Mouse (Mus musculus) heart, adult 2 months (tissue): ENCODE measurements around the gene Ctsj. TPM values are rescaled to one million over a fixed set of nuclear protein-coding genes. Genes with fewer than 3 reads are reported as not detected.
"Not testable (repeated sequence)": the region's sequence is repeated elsewhere in the genome, so short reads cannot be mapped to it uniquely, and the experiment has no call there.

Experiments
- DNase-seq, 2 experiments: peaks; one replicate each; pipeline ENCODE4 v3.0.0; 2021
- H3K27ac ChIP-seq: fragments of 200-600 bp; 2 replicates; pipeline ENCODE4 v1.8.1; 2022
- H3K27me3 ChIP-seq: fragments of 200-500 bp; 2 replicates; pipeline ENCODE4 v1.6.1; 2012; ENCODE audit warnings: mild to moderate bottlenecking, low read length, inconsistent platforms, mixed read lengths; ENCODE audit not compliant: control insufficient read depth, insufficient read depth
- H3K36me3 ChIP-seq: fragments of 200-500 bp; 2 replicates; pipeline ENCODE4 v1.6.1; 2012; ENCODE audit warnings: low read length, inconsistent platforms; ENCODE audit not compliant: control insufficient read depth, insufficient read depth
- H3K4me1 ChIP-seq: fragments of 200-500 bp; 2 replicates; pipeline ENCODE4 v1.6.1; 2011; ENCODE audit warnings: low read length; ENCODE audit not compliant: control insufficient read depth, insufficient read depth
- H3K4me3 ChIP-seq: fragments of 200-600 bp; 2 replicates; pipeline ENCODE4 v1.8.1; 2022
- H3K79me2 ChIP-seq: fragments of 200-500 bp; replicated peaks from 2 replicates; pipeline ENCODE4 v1.6.1; 2012; ENCODE audit warnings: mild to moderate bottlenecking, inconsistent platforms, low read length, moderate library complexity, mixed read lengths; ENCODE audit not compliant: control insufficient read depth, insufficient read depth
- H3K9ac ChIP-seq: fragments of 200-500 bp; 2 replicates; pipeline ENCODE4 v1.6.1; 2012; ENCODE audit warnings: low read depth, mild to moderate bottlenecking, control low read depth, inconsistent platforms, low read length, mixed read lengths
- CTCF ChIP-seq: fragments of 200-600 bp; IDR thresholded peaks from 2 replicates; pipeline ENCODE4 v1.8.1; 2022; ENCODE audit warnings: antibody characterized with exemption, mild to moderate bottlenecking, moderate library complexity
- EP300 ChIP-seq: fragments of 200-500 bp; IDR thresholded peaks from 2 replicates; pipeline ENCODE4 v1.6.1; 2011; ENCODE audit warnings: low read depth, low read length, control low read depth; ENCODE audit not compliant: insufficient read depth
- POLR2A ChIP-seq: fragments of 200-500 bp; IDR thresholded peaks from 2 replicates; pipeline ENCODE4 v1.6.1; 2011; ENCODE audit warnings: mild to moderate bottlenecking, low read depth, low read length, control low read depth; ENCODE audit not compliant: insufficient read depth
- WGBS: fragments of 180-500 bp; shearing (Covaris S2); methylation state at CpG from one replicate; pipeline ENCODE4 v1.1.7; 2018; 5-methylcytosine and 5-hydroxymethylcytosine counted together
- intact Hi-C: fragments of 180-260 bp; cut with DNase I; formaldehyde crosslinking; loops from one replicate; pipeline ENCODE4 v1.15.1; 2025
- long read RNA-seq: library from polyadenylated mRNA; stranded (forward); transcript quantifications from one replicate; pipeline ENCODE4 v2.0.0, GENCODE M21; 2021
- polyA plus RNA-seq: library from polyadenylated mRNA; depleted of rRNA; stranded (reverse); fragments of >200 nt; gene quantifications from 2 replicates; pipeline ENCODE4 v1.2.3, GENCODE M21; 2012; rRNA removed
- total RNA-seq, 2 experiments: library from RNA; stranded (reverse); gene quantifications; 2 replicates each; pipeline ENCODE4 v1.2.3; 2021

The Ctsj gene
- total RNA-seq (not detected), polyA plus RNA-seq (not detected in 2 replicates)
- long read RNA-seq, result 0 reads

DNA sequence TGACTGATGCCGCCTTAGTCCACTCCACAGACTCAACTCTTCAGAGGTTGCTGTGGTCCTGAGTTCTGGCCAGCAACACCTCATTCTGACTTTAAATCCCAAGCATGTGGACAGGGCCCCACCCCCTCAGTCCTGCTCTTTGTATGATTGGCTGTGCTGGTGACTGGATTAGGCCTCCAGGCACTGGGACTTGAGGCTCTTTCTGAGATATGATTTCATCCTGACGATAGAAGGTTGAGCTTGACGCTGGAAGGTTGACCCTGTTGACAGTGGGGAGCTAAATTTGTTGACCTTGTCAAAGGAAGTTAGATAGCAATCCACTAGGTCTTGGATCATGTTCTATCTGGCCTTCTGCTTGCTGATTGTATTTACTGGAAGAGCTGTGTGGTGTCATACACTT lies at the start of gene Ctsj:
Ctsj (minus strand) TSS at position 101 of the 400 bp plus-strand sequence.
- Histone ChIP-seq H3K27ac (no peak within 1 kb of the TSS), H3K9ac (no peak within 1 kb of the TSS), H3K79me2 (no peaks in the 10 kb centered on the region), H3K27me3 (no peaks in the 10 kb centered on the region), H3K4me1 (no peaks in the 10 kb centered on the region), H3K4me3 (no peak within 1 kb of the TSS), H3K36me3 (no peaks in the 10 kb centered on the region)
- DNase-seq, result no peak
- TF ChIP-seq POLR2A (no peak), EP300 (no peak), CTCF (no peak)
- intact Hi-C loops, result no loop called here
- WGBS, result 45% methylated on average over 3 of the region's 3 CpGs

DNA sequence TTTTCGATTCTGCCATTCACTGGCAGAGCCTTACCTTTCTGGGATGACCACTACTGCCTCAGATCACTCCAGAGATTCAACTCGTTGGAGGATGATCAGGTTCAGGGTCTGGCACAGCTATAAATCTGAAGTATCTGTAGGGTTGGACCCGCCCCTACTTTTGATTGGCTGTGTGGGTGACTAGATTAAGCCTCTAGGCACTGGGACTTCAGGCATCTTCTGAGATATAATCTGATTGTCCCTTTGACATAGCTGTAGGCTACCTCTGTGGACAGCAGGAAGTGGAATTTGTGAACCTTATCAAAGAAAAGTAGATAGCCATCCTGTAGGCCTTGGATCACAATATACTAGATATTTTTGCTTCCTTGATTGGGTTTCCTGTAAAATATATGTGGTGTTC lies 34.8 kb upstream of the Ctsj start, which contains the start of gene Ctsq:
Ctsq (minus strand) TSS at position 101 of the 400 bp plus-strand sequence.
- intact Hi-C loops, result no loop called here
- Histone ChIP-seq H3K4me3 (no peak within 1 kb of the TSS), H3K79me2 (no peaks in the 10 kb centered on the region), H3K27me3 (no peaks in the 10 kb centered on the region), H3K27ac (no peak within 1 kb of the TSS), H3K4me1 (no peaks in the 10 kb centered on the region), H3K36me3 (no peaks in the 10 kb centered on the region), H3K9ac (no peak within 1 kb of the TSS)
- WGBS, result 38% methylated on average over 3 of the region's 3 CpGs
- no peak for DNase-seq
- TF ChIP-seq EP300 (no peak), POLR2A (no peak), CTCF (no peak)

DNA sequence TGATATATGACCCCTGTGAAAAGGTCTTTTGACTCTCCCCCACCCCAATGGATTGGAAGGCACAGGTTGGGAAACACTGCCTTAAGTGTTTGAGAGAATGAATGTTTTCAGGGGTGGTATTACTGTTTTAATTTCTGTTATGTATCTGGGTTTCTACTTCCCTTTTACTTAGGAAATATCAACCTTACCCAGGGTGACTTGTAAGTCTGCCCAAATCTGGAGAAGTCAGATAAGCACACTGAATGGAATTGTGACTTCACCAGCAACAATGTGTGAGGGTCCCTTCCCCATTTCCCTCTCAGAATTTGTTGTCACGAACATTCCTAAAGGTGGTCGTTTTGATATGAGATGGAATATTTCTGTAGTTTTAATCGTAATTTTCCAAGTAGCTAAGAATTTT lies 17.0 kb upstream of the Ctsj start:
- no peak for DNase-seq
- no peak overlapping the region for H3K4me3 ChIP-seq
- intact Hi-C loops, result no loop called here
- H3K27ac ChIP-seq, result no peak overlapping the region
- no peak for TF ChIP-seq CTCF
- no peak for TF ChIP-seq POLR2A
- no peak for TF ChIP-seq EP300
- H3K27me3 ChIP-seq, result no peaks in the 10 kb centered on the region
- no peaks in the 10 kb centered on the region for H3K4me1 ChIP-seq
- WGBS, result 62% methylated on average over 3 of the region's 3 CpGs
- H3K36me3 ChIP-seq, result no peaks in the 10 kb centered on the region
- no peaks in the 10 kb centered on the region for H3K79me2 ChIP-seq
- no peak overlapping the region for H3K9ac ChIP-seq

DNA sequence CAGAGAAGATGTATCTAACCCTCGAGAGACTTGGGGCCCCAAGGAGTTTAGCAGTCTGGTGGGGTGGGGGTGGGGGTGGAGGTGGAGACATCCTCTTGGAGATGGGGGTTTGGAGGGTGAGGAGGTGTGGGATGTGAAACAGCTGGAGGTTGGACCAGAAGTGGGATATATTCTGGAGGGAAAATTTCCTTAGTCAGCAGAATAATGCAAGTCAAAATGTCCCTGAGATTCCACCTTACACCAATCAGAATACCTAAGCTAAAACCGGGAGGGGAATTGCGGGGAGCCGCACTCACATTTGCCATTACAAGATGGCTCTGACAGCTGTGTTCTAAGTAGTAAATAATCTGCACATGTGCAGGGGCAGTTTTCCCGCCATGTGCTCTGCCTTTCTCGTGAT lies 16.1 kb upstream of the Ctsj start:
- Histone ChIP-seq H3K27me3 (no peaks in the 10 kb centered on the region), H3K27ac (no peak overlapping the region), H3K9ac (no peak overlapping the region), H3K79me2 (no peaks in the 10 kb centered on the region), H3K36me3 (no peaks in the 10 kb centered on the region), H3K4me3 (no peak overlapping the region), H3K4me1 (no peaks in the 10 kb centered on the region)
- intact Hi-C loops, result no loop called here
- DNase-seq, result no peak
- no peak for TF ChIP-seq POLR2A
- no peak for TF ChIP-seq EP300
- TF ChIP-seq CTCF, result no peak
- 76% methylated on average over 6 of the region's 6 CpGs for WGBS

DNA sequence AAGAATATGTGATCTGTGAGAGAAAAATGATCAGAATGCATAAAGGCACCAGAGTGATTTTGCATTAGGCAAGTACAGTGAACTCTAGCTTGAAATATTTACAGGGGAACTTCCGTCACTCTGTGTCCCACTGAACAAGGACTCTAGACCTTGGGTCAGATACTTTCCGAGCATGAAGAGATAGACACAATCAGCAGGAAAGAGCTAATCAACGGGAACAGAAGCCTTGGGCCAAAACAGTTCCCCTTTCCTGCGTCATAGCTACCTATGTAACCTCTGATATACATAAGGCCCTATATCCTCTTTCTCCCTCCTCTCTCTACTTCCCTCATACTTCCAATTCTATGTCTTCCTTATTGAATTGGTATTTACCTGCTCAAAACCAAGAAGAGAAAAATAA lies 4.4 kb upstream of the Ctsj start:
- intact Hi-C loops, result no loop called here
- 28% methylated on average over 4 of the region's 4 CpGs for WGBS

DNA sequence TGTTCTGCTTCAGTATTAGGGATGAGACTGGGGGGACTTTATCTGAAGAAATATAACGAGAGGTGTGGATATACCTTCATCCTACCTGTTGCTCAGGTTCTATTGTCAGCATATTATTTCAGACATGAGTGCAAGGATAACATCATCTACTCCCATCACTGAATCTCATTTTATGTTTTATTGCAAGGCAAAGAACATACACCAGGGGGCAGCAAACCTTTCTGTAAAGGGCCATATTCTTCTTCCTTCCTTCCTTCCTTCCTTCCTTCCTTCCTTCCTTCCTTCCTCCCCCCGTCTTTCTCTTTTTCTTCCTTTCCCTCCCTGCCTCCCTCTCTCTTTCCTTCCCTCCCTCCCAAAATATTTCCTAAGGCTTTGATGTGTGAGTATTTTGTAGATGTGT lies 8.2 kb downstream of the Ctsj start:
- no peak overlapping the region for H3K4me3 ChIP-seq
- TF ChIP-seq CTCF, result peak; percentile 33
- no peak for TF ChIP-seq EP300
- no peaks in the 10 kb centered on the region for H3K36me3 ChIP-seq
- H3K27ac ChIP-seq, result no peak overlapping the region
- WGBS, result 36% methylated on average over 2 of the region's 2 CpGs
- no peaks in the 10 kb centered on the region for H3K4me1 ChIP-seq
- no peak overlapping the region for H3K9ac ChIP-seq
- H3K79me2 ChIP-seq, result no peaks in the 10 kb centered on the region
- intact Hi-C loops, result no loop called here
- DNase-seq, result no peak
- no peaks in the 10 kb centered on the region for H3K27me3 ChIP-seq

More for the DNA sequence above, 4.4 kb upstream of the Ctsj start:
- H3K4me3 ChIP-seq, result no peak overlapping the region
- H3K79me2 ChIP-seq, result no peaks in the 10 kb centered on the region
- no peak overlapping the region for H3K9ac ChIP-seq
- H3K27ac ChIP-seq, result no peak overlapping the region
- H3K27me3 ChIP-seq, result no peaks in the 10 kb centered on the region
- TF ChIP-seq CTCF (no peak), POLR2A (no peak), EP300 (no peak)
- H3K4me1 ChIP-seq, result no peaks in the 10 kb centered on the region
- no peaks in the 10 kb centered on the region for H3K36me3 ChIP-seq
- no peak for DNase-seq

DNA sequence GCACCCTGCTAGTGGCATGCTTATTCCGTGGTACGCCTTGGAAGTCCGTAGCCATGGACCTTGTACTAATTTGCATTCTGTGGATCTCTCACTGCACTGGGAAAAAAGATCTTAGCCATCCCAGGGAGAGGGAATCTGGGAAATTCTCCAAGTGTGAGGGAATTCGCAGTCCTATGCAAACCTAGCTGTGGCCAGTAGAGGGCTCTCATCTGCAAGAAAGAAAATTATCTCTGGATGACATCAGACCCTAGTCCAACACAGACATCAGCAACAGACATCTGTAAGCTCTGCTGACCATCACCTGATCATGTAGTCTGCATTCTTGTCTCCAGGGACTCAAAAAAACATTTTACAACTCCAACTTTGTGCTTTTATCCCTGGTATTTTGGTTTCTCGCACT lies 18.8 kb downstream of the Ctsj start:
- H3K27me3 ChIP-seq, H3K27ac ChIP-seq, H3K9ac ChIP-seq, H3K4me3 ChIP-seq, H3K4me1 ChIP-seq, intact Hi-C loops, H3K36me3 ChIP-seq, H3K79me2 ChIP-seq, DNase-seq: not testable (repeated sequence)
- TF ChIP-seq CTCF, result peak; percentile 23
- WGBS, result 56% methylated on average over 4 of the region's 5 CpGs
